Mouse (Mus musculus): Measurements from ENCODE around the gene Ufd1. TPM values are rescaled to one million over a fixed set of nuclear protein-coding genes. Genes with fewer than 3 reads are reported as not detected.
A peak's percentile ranks its signal among the peaks of the same experiment; 100 is the strongest.

Gene Ufd1
- polyA plus RNA-seq, 1 experiment: 68.2 TPM

DNA sequence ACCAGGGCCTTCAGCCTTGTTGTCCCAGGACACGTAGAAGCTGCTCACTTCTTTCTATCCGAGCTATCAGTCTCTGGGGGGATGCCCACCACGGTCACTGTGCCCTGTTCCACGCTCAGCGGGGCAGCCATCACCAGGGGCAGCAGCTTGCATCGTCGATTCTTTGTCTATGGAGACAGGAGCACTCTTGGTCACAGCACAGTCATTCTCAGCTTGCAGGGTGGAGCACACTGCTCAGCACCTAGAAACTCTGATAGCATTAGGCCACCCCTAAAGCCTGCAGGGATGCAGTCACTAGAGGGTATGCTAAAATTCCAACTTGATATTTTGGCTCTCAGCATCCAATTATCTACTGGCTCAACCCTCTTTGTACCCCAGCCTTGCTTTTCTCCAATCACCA lies 26.6 kb upstream of the Ufd1 start:
- TF ChIP-seq POLR2A (IDR thresholded peaks at IDR 0.05; ENCODE audit: borderline replicate concordance, extremely low read depth, insufficient read depth, insufficient read length, poor library complexity, severe bottlenecking) (no peak), CTCF (IDR thresholded peaks at IDR 0.05; ENCODE audit: borderline replicate concordance, extremely low read depth, insufficient read depth, insufficient read length) (no peak)
- DNase-seq (ENCODE audit: low read depth): no peak

DNA sequence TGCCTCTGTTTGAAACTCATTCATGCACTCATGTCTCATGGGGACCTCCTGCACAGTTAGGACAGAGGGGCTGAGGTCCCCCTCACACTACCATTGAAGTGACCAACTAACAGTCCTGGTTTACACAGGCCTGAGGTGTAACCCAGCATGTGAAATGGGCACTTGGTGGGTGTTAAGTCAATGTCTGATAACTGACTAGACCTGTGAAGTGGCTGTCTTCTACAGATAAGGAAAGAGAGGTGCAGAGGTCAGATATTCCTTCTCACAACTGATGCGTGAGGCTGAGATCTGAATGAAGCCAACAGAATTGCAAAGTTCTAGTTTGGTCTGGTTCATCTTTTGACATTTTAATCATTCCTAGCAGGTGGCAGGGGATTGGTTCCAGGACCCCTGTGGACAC lies 26.1 kb upstream of the Ufd1 start:
- DNase-seq (ENCODE audit: low read depth): no peak
- TF ChIP-seq POLR2A (IDR thresholded peaks at IDR 0.05; ENCODE audit: borderline replicate concordance, extremely low read depth, insufficient read depth, insufficient read length, poor library complexity, severe bottlenecking) (no peak), CTCF (IDR thresholded peaks at IDR 0.05; ENCODE audit: borderline replicate concordance, extremely low read depth, insufficient read depth, insufficient read length) (no peak)

DNA sequence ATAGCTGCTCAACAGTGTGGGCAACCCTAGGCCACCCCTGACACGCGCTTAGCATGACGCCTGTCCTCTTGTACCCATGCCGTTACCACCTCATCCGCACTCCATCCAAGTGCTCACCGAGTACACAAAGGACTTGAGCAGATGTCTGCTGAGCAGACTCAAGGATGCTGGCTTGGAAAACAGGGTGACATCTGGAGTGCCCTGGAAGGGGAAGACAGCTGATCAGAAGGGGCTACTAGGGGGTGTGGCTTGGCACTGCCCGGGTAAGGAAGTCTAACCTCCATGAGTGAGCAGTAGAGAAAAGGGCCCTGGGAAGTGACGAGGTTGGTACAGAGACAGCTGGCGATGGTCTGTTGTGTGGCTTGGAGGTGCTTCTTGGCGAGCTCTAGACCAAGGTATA lies 24.9 kb upstream of the Ufd1 start:
- no peak for TF ChIP-seq CTCF (IDR thresholded peaks at IDR 0.05; ENCODE audit: borderline replicate concordance, extremely low read depth, insufficient read depth, insufficient read length)
- no peak for DNase-seq (ENCODE audit: low read depth)

DNA sequence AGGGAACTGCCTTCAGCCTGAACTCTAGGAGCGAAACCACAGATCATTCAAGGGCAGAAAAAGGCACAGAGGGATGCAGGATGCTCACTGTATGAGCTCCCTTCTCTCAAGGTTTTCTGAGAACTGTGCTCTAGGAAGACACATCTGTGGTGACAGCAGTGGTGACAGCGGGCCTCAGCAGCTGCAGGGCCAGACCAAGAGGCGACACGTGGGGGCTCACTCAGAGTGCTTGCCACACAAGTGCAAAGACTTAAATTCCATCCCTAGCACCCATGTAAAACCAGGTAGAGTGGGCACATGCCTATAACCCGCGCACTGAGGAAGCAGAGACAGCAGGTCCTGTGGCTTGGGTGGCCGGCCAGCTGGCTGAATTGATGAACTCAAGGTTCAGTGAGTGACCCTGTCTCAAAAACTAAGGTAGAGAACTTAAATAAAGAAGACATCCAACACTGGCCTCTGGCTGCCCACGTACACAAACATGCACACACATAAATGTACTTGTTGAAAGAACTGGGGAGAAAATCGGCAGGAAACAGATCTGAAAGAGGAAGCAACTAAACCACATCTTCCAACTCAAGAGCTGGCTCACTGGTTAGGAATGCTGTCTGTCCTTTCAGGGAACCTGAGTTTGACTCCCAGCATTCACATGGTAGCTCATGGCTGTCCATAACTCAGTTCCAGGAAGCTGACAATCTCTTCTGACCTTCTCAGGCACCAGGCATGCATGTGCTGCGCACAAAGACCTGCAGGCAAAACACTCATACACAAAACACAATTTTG lies 22.8 kb upstream of the Ufd1 start:
- TF ChIP-seq CTCF (IDR thresholded peaks at IDR 0.05; ENCODE audit: borderline replicate concordance, extremely low read depth, insufficient read depth, insufficient read length) (no peak), POLR2A (IDR thresholded peaks at IDR 0.05; ENCODE audit: borderline replicate concordance, extremely low read depth, insufficient read depth, insufficient read length, poor library complexity, severe bottlenecking) (no peak)
- no peak for DNase-seq (ENCODE audit: low read depth)

DNA sequence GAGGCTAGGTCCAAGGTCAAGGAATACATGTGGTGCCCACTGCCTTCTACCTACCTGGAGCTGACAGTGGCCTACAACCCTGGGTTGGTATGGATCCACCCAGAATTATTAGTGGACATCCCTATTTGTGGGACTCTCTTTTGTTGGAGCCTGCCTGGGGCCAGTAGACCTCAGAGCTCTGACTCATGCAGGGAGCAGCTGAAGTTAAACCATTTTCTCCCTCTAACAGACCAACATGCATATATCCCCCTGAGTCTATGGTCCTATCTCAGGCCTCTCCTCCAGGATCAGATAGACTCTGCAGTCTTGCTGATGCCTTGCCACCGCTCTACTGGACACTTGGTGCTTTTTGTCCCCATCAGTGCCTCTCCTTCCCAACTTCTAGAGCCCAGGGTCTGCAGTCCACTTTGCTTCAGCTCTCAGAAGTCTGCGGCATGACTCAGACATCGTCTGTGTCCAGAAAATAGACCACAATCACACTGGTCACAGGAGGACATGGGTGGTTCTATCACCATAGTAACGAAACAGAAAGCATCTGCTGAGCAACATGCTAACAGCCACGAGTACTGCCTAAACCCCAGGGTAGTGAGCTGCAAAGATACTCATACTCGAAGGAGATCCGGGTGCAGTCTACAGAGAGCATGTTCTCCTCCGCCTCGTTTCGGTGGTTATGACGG lies 16.2 kb upstream of the Ufd1 start:
- DNase-seq (ENCODE audit: low read depth): no peak
- TF ChIP-seq CTCF (IDR thresholded peaks at IDR 0.05; ENCODE audit: borderline replicate concordance, extremely low read depth, insufficient read depth, insufficient read length): no peak
- TF ChIP-seq POLR2A (IDR thresholded peaks at IDR 0.05; ENCODE audit: borderline replicate concordance, extremely low read depth, insufficient read depth, insufficient read length, poor library complexity, severe bottlenecking): no peak

DNA sequence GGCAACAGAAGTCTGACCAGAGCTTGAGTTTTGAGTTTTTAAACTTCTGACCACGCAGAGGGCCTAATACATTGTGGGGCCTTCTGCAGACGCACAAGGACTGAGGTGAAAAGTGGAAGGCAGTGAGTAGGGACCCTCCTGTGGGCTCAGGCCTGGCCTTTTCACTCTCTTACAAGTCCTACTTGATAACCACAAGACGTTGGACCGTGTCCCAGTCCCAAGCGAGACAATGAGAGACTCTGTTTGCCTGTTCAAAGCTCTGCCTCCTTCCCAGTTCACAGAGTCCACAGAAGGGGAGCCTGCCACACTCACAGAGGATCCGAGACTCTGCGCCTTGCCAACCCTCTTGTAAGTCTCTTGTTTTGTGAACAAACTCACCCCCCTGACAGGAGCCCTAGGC lies 14.9 kb upstream of the Ufd1 start:
- no peak for TF ChIP-seq POLR2A (IDR thresholded peaks at IDR 0.05; ENCODE audit: borderline replicate concordance, extremely low read depth, insufficient read depth, insufficient read length, poor library complexity, severe bottlenecking)
- peak; percentile 49 for DNase-seq (ENCODE audit: low read depth)

DNA sequence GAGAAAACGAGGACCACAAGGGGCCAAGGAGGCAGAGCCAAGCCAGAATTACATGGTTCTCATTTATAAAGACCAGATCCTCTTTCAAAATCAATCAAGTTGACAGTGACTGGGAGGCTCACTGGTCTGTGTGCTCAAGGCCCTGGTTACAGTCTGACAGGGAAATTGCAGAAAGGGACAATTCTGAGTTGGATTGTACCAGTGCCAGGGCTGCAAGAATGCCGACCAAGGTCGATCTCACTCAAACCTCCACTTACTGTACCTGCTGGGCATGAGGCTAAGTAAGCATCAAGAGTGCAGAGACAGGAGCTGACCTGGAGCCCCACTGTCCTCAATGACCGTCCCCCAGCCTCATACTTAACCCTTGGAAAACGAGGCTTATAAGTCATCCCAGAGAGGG lies 13.4 kb upstream of the Ufd1 start:
- no peak for TF ChIP-seq POLR2A (IDR thresholded peaks at IDR 0.05; ENCODE audit: borderline replicate concordance, extremely low read depth, insufficient read depth, insufficient read length, poor library complexity, severe bottlenecking)
- no peak for TF ChIP-seq CTCF (IDR thresholded peaks at IDR 0.05; ENCODE audit: borderline replicate concordance, extremely low read depth, insufficient read depth, insufficient read length)
- no peak for DNase-seq (ENCODE audit: low read depth)

DNA sequence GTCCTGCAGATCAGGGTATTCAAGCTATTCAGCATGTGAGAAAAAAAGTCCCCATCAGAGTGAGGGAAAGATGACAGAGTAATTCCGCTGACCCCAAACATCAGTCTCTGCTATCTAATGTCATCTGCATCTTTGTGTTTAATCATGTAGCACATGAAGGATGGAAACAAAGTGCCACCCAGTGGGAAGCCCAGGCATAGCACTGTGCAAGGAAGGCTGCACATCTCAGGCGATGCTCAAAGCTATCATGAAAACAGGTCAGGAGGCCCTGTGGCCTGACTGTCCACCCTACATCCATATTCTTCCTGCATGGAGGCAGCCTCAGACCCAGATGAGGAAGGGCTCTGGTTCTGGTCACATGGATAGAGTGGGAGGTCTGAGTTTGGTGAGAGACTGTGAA lies 12.7 kb upstream of the Ufd1 start:
- peak; percentile 51 for DNase-seq (ENCODE audit: low read depth)
- TF ChIP-seq POLR2A (IDR thresholded peaks at IDR 0.05; ENCODE audit: borderline replicate concordance, extremely low read depth, insufficient read depth, insufficient read length, poor library complexity, severe bottlenecking): no peak
- peak; percentile 61; the same call in 1 of the 2 replicates for TF ChIP-seq CTCF (IDR thresholded peaks at IDR 0.05; ENCODE audit: borderline replicate concordance, extremely low read depth, insufficient read depth, insufficient read length)

DNA sequence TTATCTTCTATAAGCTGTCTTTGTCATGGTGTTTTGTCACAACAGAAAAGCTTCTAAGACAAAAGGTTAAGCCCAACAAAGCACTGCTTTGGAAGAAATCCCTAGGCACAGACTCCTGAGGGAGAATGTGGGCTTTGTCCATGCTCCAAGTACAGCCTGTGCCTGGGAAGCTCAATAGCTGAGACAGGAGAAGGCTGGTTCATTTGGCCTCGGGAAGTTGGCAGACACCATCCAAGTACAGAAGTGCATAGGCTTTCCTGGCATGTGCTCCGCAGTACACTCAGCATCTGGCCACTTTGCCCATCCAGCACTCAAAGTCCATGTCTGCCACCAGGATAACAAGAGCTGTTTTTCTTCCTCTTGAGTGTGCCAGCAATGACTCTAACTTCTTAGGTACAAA lies 5.8 kb upstream of the Ufd1 start:
- DNase-seq (ENCODE audit: low read depth): no peak
- TF ChIP-seq POLR2A (IDR thresholded peaks at IDR 0.05; ENCODE audit: borderline replicate concordance, extremely low read depth, insufficient read depth, insufficient read length, poor library complexity, severe bottlenecking): no peak
- no peak for TF ChIP-seq CTCF (IDR thresholded peaks at IDR 0.05; ENCODE audit: borderline replicate concordance, extremely low read depth, insufficient read depth, insufficient read length)

DNA sequence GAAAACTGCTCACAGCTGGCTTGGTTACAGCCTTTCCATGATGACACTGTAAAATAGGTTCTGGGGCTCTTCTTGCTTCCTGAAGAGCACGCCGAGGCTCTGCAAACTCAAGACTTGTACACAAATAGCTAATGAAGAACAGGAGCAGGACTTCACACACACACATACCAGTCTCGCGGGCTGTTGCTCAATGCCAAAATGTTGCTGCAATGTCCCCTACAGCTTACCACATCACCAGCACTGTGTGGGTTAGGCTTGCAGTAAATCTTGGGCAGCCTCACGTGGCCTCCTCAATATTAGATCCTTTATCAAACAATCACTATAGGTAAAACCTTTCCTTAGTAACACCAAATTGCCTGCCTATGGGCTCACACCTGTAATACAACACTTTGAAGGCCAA lies 2.6 kb upstream of the Ufd1 start:
- no peak for DNase-seq (ENCODE audit: low read depth)
- no peak for TF ChIP-seq CTCF (IDR thresholded peaks at IDR 0.05; ENCODE audit: borderline replicate concordance, extremely low read depth, insufficient read depth, insufficient read length)
- no peak for TF ChIP-seq POLR2A (IDR thresholded peaks at IDR 0.05; ENCODE audit: borderline replicate concordance, extremely low read depth, insufficient read depth, insufficient read length, poor library complexity, severe bottlenecking)

DNA sequence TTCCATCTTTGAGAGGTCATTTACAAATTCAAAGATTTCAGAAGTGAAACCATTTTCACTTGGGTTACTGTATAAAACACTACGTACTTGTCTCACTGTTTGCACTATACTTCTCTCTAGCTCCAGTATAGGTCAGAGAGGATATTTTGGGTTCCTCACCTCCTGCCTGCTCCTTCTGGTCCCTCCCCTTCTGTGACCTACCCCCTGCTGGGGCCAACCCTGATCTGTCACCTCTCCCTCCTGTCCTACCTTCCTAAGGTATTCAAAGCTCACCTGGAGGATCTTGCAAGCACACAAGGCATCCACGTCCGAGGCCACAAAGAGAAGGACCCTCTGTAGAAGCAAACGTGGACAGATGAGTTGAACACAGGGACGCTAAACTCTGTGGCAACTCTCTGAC lies 547 bp upstream of the Ufd1 start:
- TF ChIP-seq POLR2A (IDR thresholded peaks at IDR 0.05; ENCODE audit: borderline replicate concordance, extremely low read depth, insufficient read depth, insufficient read length, poor library complexity, severe bottlenecking): no peak
- TF ChIP-seq CTCF (IDR thresholded peaks at IDR 0.05; ENCODE audit: borderline replicate concordance, extremely low read depth, insufficient read depth, insufficient read length): no peak
- DNase-seq (ENCODE audit: low read depth): no peak

DNA sequence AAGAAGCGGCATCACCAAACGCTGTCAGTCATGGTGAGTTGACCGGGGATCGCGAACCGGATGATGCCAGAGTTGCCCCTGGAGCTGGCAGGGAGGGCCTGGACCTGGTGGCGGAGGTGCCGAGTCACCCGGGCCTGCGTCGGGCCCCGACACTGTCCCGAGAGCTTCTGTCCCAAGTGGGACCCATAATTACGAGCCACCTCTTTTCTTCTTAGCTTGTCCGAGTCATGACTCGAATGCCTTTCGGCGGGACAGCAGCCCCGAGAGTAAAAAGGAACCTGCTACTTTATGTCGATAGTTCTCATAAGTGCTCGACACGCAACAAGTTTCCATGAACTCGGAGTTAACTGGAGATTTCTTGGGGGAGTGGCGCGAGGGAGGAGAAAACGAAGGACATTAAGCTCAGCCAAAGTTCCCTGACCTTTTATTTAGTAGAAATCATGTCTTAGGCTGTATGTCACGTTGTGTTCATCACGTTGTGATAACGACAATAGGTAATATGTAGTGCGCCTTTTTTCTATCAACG lies 869 bp downstream of the Ufd1 start:
- DNase-seq (ENCODE audit: low read depth): no peak
- TF ChIP-seq CTCF (IDR thresholded peaks at IDR 0.05; ENCODE audit: borderline replicate concordance, extremely low read depth, insufficient read depth, insufficient read length) (no peak), POLR2A (IDR thresholded peaks at IDR 0.05; ENCODE audit: borderline replicate concordance, extremely low read depth, insufficient read depth, insufficient read length, poor library complexity, severe bottlenecking) (no peak)
